ENCODE assay signal across 30 mouse cellular contexts in genomic region chr11:72416666-72417065, GRCm38 (mm10). TPM values are rescaled to one million over a fixed set of nuclear protein-coding genes. Genes with fewer than 3 reads are reported as not detected.
DNase-seq lines count a peak whose midpoint lies in the region; ATAC-seq and TF ChIP-seq lines count a peak whose summit lies in the region.
"Had no signal": no experiment of that assay in that cellular context is flagged by ENCODE, and none has a peak within 500 bp of the region (broad histone marks: within the 10 kb centered on the region; RNA-seq: fewer than 3 reads in every experiment).

No protein-coding gene starts in this region.

- ATAC-seq in forebrain, embryonic 14.5 days, result no peak
- ATAC-seq in lung, postnatal 0 days, result 0 out of 2 replicates have a peak, but pooled peaks have one; percentile 5
- peak; percentile 72 for ATAC-seq in heart, embryonic 15.5 days (replicated peaks; ENCODE audit: insufficient number of reproducible peaks, insufficient read depth, low FRiP score, low read depth)
- ATAC-seq: CD4-positive, CD25-positive, alpha-beta regulatory T cell, adult 4 months; forebrain, embryonic 13.5 days; intestine, embryonic 15.5 days; midbrain, embryonic 15.5 days had no signal

- no peaks in the 10 kb centered on the region for H3K36me3 ChIP-seq in forebrain, embryonic 10.5 days (replicated peaks)
- no peaks in the 10 kb centered on the region for H3K36me3 ChIP-seq in forebrain, embryonic 14.5 days (ENCODE audit: control insufficient read depth, insufficient read depth, low read length)
- no peaks in the 10 kb centered on the region for H3K36me3 ChIP-seq in lung, postnatal 0 days (ENCODE audit: insufficient read depth, low read length)
- no peaks in the 10 kb centered on the region for H3K36me3 ChIP-seq in heart, embryonic 15.5 days
- H3K36me3 ChIP-seq: G1E; hindbrain, embryonic 15.5 days; intestine, embryonic 15.5 days; liver, embryonic 15.5 days; midbrain, embryonic 15.5 days; stomach, embryonic 15.5 days had no signal

- no peak overlapping the region for H3K4me2 ChIP-seq in forebrain, embryonic 14.5 days (ENCODE audit: low read length)
- no peak overlapping the region for H3K4me2 ChIP-seq in lung, postnatal 0 days (replicated peaks; ENCODE audit: low read depth, low read length)
- no peak overlapping the region; the same call in 1 of the 2 replicates for H3K4me2 ChIP-seq in heart, embryonic 15.5 days
- H3K4me2 ChIP-seq: forebrain, embryonic 13.5 days; hindbrain, embryonic 15.5 days; intestine, embryonic 15.5 days; liver, embryonic 15.5 days; midbrain, embryonic 15.5 days; stomach, embryonic 15.5 days had no signal

- no peak for TF ChIP-seq CTCF in lung, postnatal 0 days (IDR thresholded peaks at IDR 0.05)
- TF ChIP-seq CTCF in lung, adult 2 months (IDR thresholded peaks at IDR 0.05; ENCODE audit: insufficient read depth, low read length), result no peak

- TF ChIP-seq POLR2A in lung, adult 2 months (IDR thresholded peaks at IDR 0.05; ENCODE audit: borderline replicate concordance, extremely low read depth, low read depth, low read length), result no peak

- H3K27me3 ChIP-seq in forebrain, embryonic 10.5 days (ENCODE audit: poor library complexity, severe bottlenecking), result peaks cover 25% of the 10 kb centered on the region
- H3K27me3 ChIP-seq in forebrain, embryonic 14.5 days (replicated peaks; ENCODE audit: control insufficient read depth, insufficient read depth, low read length), result no peaks in the 10 kb centered on the region
- no peaks in the 10 kb centered on the region for H3K27me3 ChIP-seq in lung, postnatal 0 days (replicated peaks; ENCODE audit: insufficient read depth, low read length)
- H3K27me3 ChIP-seq in heart, embryonic 15.5 days, result no peaks in the 10 kb centered on the region
- H3K27me3 ChIP-seq: intestine, embryonic 15.5 days; stomach, embryonic 15.5 days had no signal

- DNase-seq in forebrain, embryonic 10.5 days (ENCODE audit: extremely low spot score, low spot score), result no peak
- no peak for DNase-seq in forebrain, embryonic 14.5 days (ENCODE audit: low spot score)
- no peak for DNase-seq in lung, postnatal 0 days (ENCODE audit: low spot score)
- no peak for DNase-seq in lung, adult 2 months
- DNase-seq in heart, postnatal 4 days, result peak; percentile 71
- DNase-seq in kidney, adult 9 months, result no peak
- no peak for DNase-seq in urinary bladder, postnatal 10 days (ENCODE audit: low spot score)
- DNase-seq: adrenal gland, postnatal 36 days; cerebellum, adult 2 months; kidney, postnatal 4 days; layer of hippocampus, adult 9-11 months; lung, postnatal 14 days; right cerebral cortex, postnatal 25 days; thymus, adult 18-20 months had no signal

- peaks cover 27% of the 10 kb centered on the region for H3K4me1 ChIP-seq in forebrain, embryonic 10.5 days
- H3K4me1 ChIP-seq in forebrain, embryonic 14.5 days (ENCODE audit: control insufficient read depth, insufficient read depth, low read length), result 0 out of 2 replicates have a peak, but pooled peaks cover 2% of the 10 kb centered on the region
- peaks cover 11% of the 10 kb centered on the region; the same call in 1 of the 2 replicates for H3K4me1 ChIP-seq in lung, postnatal 0 days (ENCODE audit: insufficient read depth, low read depth, low read length)
- H3K4me1 ChIP-seq in lung, adult 2 months (ENCODE audit: control insufficient read depth, insufficient read depth, low read length), result 0 out of 2 replicates have a peak, but pooled peaks cover 2% of the 10 kb centered on the region
- H3K4me1 ChIP-seq in heart, embryonic 15.5 days (replicated peaks), result peaks cover 73% of the 10 kb centered on the region

- TF ChIP-seq EP300 in lung, postnatal 0 days (IDR thresholded peaks at IDR 0.05), result no peak

- no peak overlapping the region for H3K9ac ChIP-seq in forebrain, embryonic 14.5 days (ENCODE audit: low read length)
- no peak overlapping the region for H3K9ac ChIP-seq in lung, postnatal 0 days (replicated peaks; ENCODE audit: low read depth)
- 0 out of 2 replicates have a peak overlapping the region, but pooled peaks have one; percentile 17 for H3K9ac ChIP-seq in heart, embryonic 15.5 days
- H3K9ac ChIP-seq: forebrain, embryonic 13.5 days; hindbrain, embryonic 15.5 days; intestine, embryonic 15.5 days; liver, embryonic 15.5 days; midbrain, embryonic 15.5 days; stomach, embryonic 15.5 days had no signal

- H3K4me3 ChIP-seq in forebrain, embryonic 10.5 days, result no peak overlapping the region
- H3K4me3 ChIP-seq in forebrain, embryonic 14.5 days (ENCODE audit: low read depth, low read length), result no peak overlapping the region
- H3K4me3 ChIP-seq in lung, postnatal 0 days (ENCODE audit: low read depth, low read length), result no peak overlapping the region
- no peak overlapping the region for H3K4me3 ChIP-seq in lung, adult 2 months (replicated peaks; ENCODE audit: extremely low read depth, low read depth, low read length)
- H3K4me3 ChIP-seq in heart, embryonic 15.5 days, result no peak overlapping the region
- H3K4me3 ChIP-seq: forebrain, embryonic 13.5 days; hindbrain, embryonic 15.5 days; intestine, embryonic 15.5 days; left cerebral cortex, adult 2 months; liver, embryonic 15.5 days; midbrain, embryonic 15.5 days; stomach, embryonic 15.5 days had no signal

- peak overlapping the region; percentile 72; the same call in 1 of the 2 replicates for H3K27ac ChIP-seq in forebrain, embryonic 10.5 days
- H3K27ac ChIP-seq in forebrain, embryonic 14.5 days (ENCODE audit: low read depth, low read length), result no peak overlapping the region
- no peak overlapping the region for H3K27ac ChIP-seq in lung, postnatal 0 days (ENCODE audit: low read length)
- H3K27ac ChIP-seq in heart, embryonic 15.5 days, result peak overlapping the region; percentile 70
- H3K27ac ChIP-seq: forebrain, embryonic 13.5 days; hindbrain, embryonic 15.5 days; intestine, embryonic 15.5 days; left cerebral cortex, adult 2 months; liver, embryonic 15.5 days; midbrain, embryonic 15.5 days; stomach, embryonic 15.5 days had no signal

- no peaks in the 10 kb centered on the region for H3K9me3 ChIP-seq in forebrain, embryonic 10.5 days
- no peaks in the 10 kb centered on the region for H3K9me3 ChIP-seq in forebrain, embryonic 14.5 days (replicated peaks; ENCODE audit: control insufficient read depth, low read length)
- no peaks in the 10 kb centered on the region for H3K9me3 ChIP-seq in lung, postnatal 0 days (ENCODE audit: low read length)
- H3K9me3 ChIP-seq in heart, embryonic 15.5 days (replicated peaks), result no peaks in the 10 kb centered on the region
- H3K9me3 ChIP-seq: forebrain, embryonic 13.5 days; G1E; hindbrain, embryonic 15.5 days; intestine, embryonic 15.5 days; liver, embryonic 15.5 days; midbrain, embryonic 15.5 days; stomach, embryonic 15.5 days had no signal

- 90% methylated on average over 5 of the region's 5 CpGs for WGBS in forebrain, embryonic 10.5 days
- WGBS in forebrain, embryonic 14.5 days, result 90% methylated on average over 5 of the region's 5 CpGs
- 69% methylated on average over 5 of the region's 5 CpGs for WGBS in lung, postnatal 0 days
- 61% methylated on average over 5 of the region's 5 CpGs for WGBS in lung, adult 2 months
- 46% methylated on average over 5 of the region's 5 CpGs for WGBS in heart, embryonic 15.5 days

RNA-seq across cellular contexts. Expression of gene Smtnl2, which starts 5.2 kb away (rescaled TPM):
- 10.6 and 12.5 TPM in 2 replicates for polyA plus RNA-seq in forebrain, embryonic 10.5 days (2016; fragmentation: Nextera tagmentation; extraction: Ambion mirVana)
- polyA plus RNA-seq in forebrain, embryonic 14.5 days (2014; fragmentation: Nextera tagmentation; extraction: Ambion mirVana), result 1.4 and 1.6 TPM in 2 replicates
- polyA plus RNA-seq in lung, postnatal 0 days (2015; fragmentation: Nextera tagmentation; extraction: Ambion mirVana), result 108 TPM in 2 replicates
- 32.1 and 34.5 TPM in 2 replicates for polyA plus RNA-seq in lung, adult 2 months (2012; rRNA removed)
- 114 and 133 TPM in 2 replicates for polyA plus RNA-seq in heart, embryonic 15.5 days (2015; fragmentation: Nextera tagmentation; extraction: Ambion mirVana)
- 10 to 100 TPM; 62.2 to 63.4 TPM for total RNA-seq in heart, postnatal 4 days (2021)
- total RNA-seq: megakaryocyte, adult 5-6 weeks; neutrophil, adult 5-6 weeks had no signal
- polyA plus RNA-seq: G1E had no signal

RNA-seq across cellular contexts. Expression of gene Ggt6, which starts 18.7 kb away (rescaled TPM):
- not detected in 2 replicates for polyA plus RNA-seq in forebrain, embryonic 10.5 days (2016; fragmentation: Nextera tagmentation; extraction: Ambion mirVana)
- polyA plus RNA-seq in forebrain, embryonic 14.5 days (2014; fragmentation: Nextera tagmentation; extraction: Ambion mirVana), result not detected in 2 replicates
- 0.94 and 1.0 TPM in 2 replicates for polyA plus RNA-seq in lung, postnatal 0 days (2015; fragmentation: Nextera tagmentation; extraction: Ambion mirVana)
- 2.9 and 7.0 TPM in 2 replicates for polyA plus RNA-seq in lung, adult 2 months (2012; rRNA removed)
- polyA plus RNA-seq in heart, embryonic 15.5 days (2015; fragmentation: Nextera tagmentation; extraction: Ambion mirVana), result 0.15 TPM in 1 of 2 replicates, not detected in the other
- not detected for total RNA-seq in heart, postnatal 4 days (2021)
- total RNA-seq: common myeloid progenitor, adult 5-6 weeks; megakaryocyte, adult 5-6 weeks; neutrophil, adult 5-6 weeks had no signal
- polyA plus RNA-seq: CD4-positive, CD25-positive, alpha-beta regulatory T cell, adult 4 months; embryonic facial prominence, embryonic 11.5 days; forebrain, embryonic 13.5 days; G1E; hindbrain, embryonic 15.5 days; limb, embryonic 11.5 days; midbrain, embryonic 15.5 days had no signal

RNA-seq across cellular contexts. Expression of gene Mybbp1a, which starts 24.5 kb away (rescaled TPM):
- 248 and 256 TPM in 2 replicates for polyA plus RNA-seq in forebrain, embryonic 10.5 days (2016; fragmentation: Nextera tagmentation; extraction: Ambion mirVana)
- 80.5 and 82.1 TPM in 2 replicates for polyA plus RNA-seq in forebrain, embryonic 14.5 days (2014; fragmentation: Nextera tagmentation; extraction: Ambion mirVana)
- polyA plus RNA-seq in lung, postnatal 0 days (2015; fragmentation: Nextera tagmentation; extraction: Ambion mirVana), result 41.5 and 44.3 TPM in 2 replicates
- 26.1 and 32.8 TPM in 2 replicates for polyA plus RNA-seq in lung, adult 2 months (2012; rRNA removed)
- 57.8 and 83.8 TPM in 2 replicates for polyA plus RNA-seq in heart, embryonic 15.5 days (2015; fragmentation: Nextera tagmentation; extraction: Ambion mirVana)
- 10 to 100 TPM; 55.6 to 55.9 TPM for total RNA-seq in heart, postnatal 4 days (2021)

RNA-seq across cellular contexts. Expression of gene Tekt1, which starts 54.4 kb away (rescaled TPM):
- polyA plus RNA-seq in forebrain, embryonic 10.5 days (2016; fragmentation: Nextera tagmentation; extraction: Ambion mirVana), result 5.1 and 5.3 TPM in 2 replicates
- 10.4 and 10.5 TPM in 2 replicates for polyA plus RNA-seq in forebrain, embryonic 14.5 days (2014; fragmentation: Nextera tagmentation; extraction: Ambion mirVana)
- 14.2 and 17.3 TPM in 2 replicates for polyA plus RNA-seq in lung, postnatal 0 days (2015; fragmentation: Nextera tagmentation; extraction: Ambion mirVana)
- 4.8 and 8.3 TPM in 2 replicates for polyA plus RNA-seq in lung, adult 2 months (2012; rRNA removed)
- polyA plus RNA-seq in heart, embryonic 15.5 days (2015; fragmentation: Nextera tagmentation; extraction: Ambion mirVana), result 0.72 and 1.1 TPM in 2 replicates
- under 1 TPM; 0.26 to 0.50 TPM for total RNA-seq in heart, postnatal 4 days (2021)
- total RNA-seq: G1E; megakaryocyte, adult 5-6 weeks; neutrophil, adult 5-6 weeks had no signal
- polyA plus RNA-seq: CD4-positive, CD25-positive, alpha-beta regulatory T cell, adult 4 months; G1E; liver, embryonic 15.5 days; spleen, adult 2 months had no signal

Comparison
In these comparisons a context has a peak if more than half of its experiments do, and no peak if none do; other contexts are left out.
1. H3K27ac ChIP-seq: peak in forebrain, embryonic 10.5 days (single experiment) and heart, embryonic 15.5 days (single experiment); none in forebrain, embryonic 14.5 days (single experiment) and lung, postnatal 0 days (single experiment).